Mouse (Mus musculus): ENCODE data around the gene Nudt4. TPM values are rescaled to one million over a fixed set of nuclear protein-coding genes. Genes with fewer than 3 reads are reported as not detected.

Gene Nudt4
- total and polyA plus RNA-seq, 2 experiments from 2014 or later, result 55.5 to 64.7 TPM

- TF ChIP-seq CTCF (IDR thresholded peaks at IDR 0.05; ENCODE audit: low read depth), result no peak
- ATAC-seq (no peak), DNase-seq (ENCODE audit: low spot score) (no peak)
- Histone ChIP-seq H3K4me1 (ENCODE audit: insufficient read depth, low read length) (no peaks in the 10 kb centered on the region), H3K9ac (replicated peaks; ENCODE audit: low read length) (no peak overlapping the region), H3K9me3 (ENCODE audit: low read length) (no peaks in the 10 kb centered on the region), H3K4me3 (ENCODE audit: low read length) (no peak overlapping the region), H3K4me2 (ENCODE audit: low read depth, low read length) (no peak overlapping the region), H3K27me3 (ENCODE audit: insufficient read depth, low read length) (no peaks in the 10 kb centered on the region), H3K36me3 (ENCODE audit: insufficient read depth, low read length) (peaks cover 30% of the 10 kb centered on the region; the same call in 1 of the 2 replicates), H3K27ac (no peak overlapping the region)
- WGBS, result 94% methylated on average over 2 of the region's 2 CpGs
Observed at GRCm38 (mm10) chr10:95543377-95543776, 20.6 kb downstream of the Nudt4 start.

- no peak for ATAC-seq
- H3K36me3 ChIP-seq (ENCODE audit: insufficient read depth, low read length), result peaks cover 27% of the 10 kb centered on the region; the same call in 1 of the 2 replicates
- DNase-seq (ENCODE audit: low spot score), result no peak
- H3K4me2 ChIP-seq (ENCODE audit: low read depth, low read length), result no peak overlapping the region
- no peak overlapping the region for H3K4me3 ChIP-seq (ENCODE audit: low read length)
- 90% methylated on average over 4 of the region's 4 CpGs for WGBS
- no peak overlapping the region for H3K27ac ChIP-seq
- H3K9me3 ChIP-seq (ENCODE audit: low read length), result no peaks in the 10 kb centered on the region
- TF ChIP-seq CTCF (IDR thresholded peaks at IDR 0.05; ENCODE audit: low read depth), result no peak
- H3K9ac ChIP-seq (replicated peaks; ENCODE audit: low read length), result no peak overlapping the region
- H3K4me1 ChIP-seq (ENCODE audit: insufficient read depth, low read length), result no peaks in the 10 kb centered on the region
- H3K27me3 ChIP-seq (ENCODE audit: insufficient read depth, low read length), result no peaks in the 10 kb centered on the region
Observed at GRCm38 (mm10) chr10:95542916-95543315, 21.0 kb downstream of the Nudt4 start.

GRCm38 (mm10) chr10:95539841-95540240, 24.1 kb downstream of the Nudt4 start:
- TF ChIP-seq CTCF (IDR thresholded peaks at IDR 0.05; ENCODE audit: low read depth), result no peak
- no peak overlapping the region for H3K9ac ChIP-seq (replicated peaks; ENCODE audit: low read length)
- no peak overlapping the region for H3K27ac ChIP-seq
- no peaks in the 10 kb centered on the region for H3K27me3 ChIP-seq (ENCODE audit: insufficient read depth, low read length)
- DNase-seq (ENCODE audit: low spot score) (no peak), ATAC-seq (no peak)
- H3K4me2 ChIP-seq (ENCODE audit: low read depth, low read length), result no peak overlapping the region
- no peak overlapping the region for H3K4me3 ChIP-seq (ENCODE audit: low read length)
- no peaks in the 10 kb centered on the region for H3K9me3 ChIP-seq (ENCODE audit: low read length)
- WGBS, result 84% methylated on average over 3 of the region's 3 CpGs
- H3K4me1 ChIP-seq (ENCODE audit: insufficient read depth, low read length), result no peaks in the 10 kb centered on the region
- peaks cover 12% of the 10 kb centered on the region; the same call in 1 of the 2 replicates for H3K36me3 ChIP-seq (ENCODE audit: insufficient read depth, low read length)

- Histone ChIP-seq H3K4me1 (ENCODE audit: insufficient read depth, low read length) (no peaks in the 10 kb centered on the region), H3K27ac (no peak overlapping the region), H3K36me3 (ENCODE audit: insufficient read depth, low read length) (peaks cover 10% of the 10 kb centered on the region; the same call in 1 of the 2 replicates), H3K9ac (replicated peaks; ENCODE audit: low read length) (no peak overlapping the region), H3K9me3 (ENCODE audit: low read length) (no peaks in the 10 kb centered on the region), H3K4me3 (ENCODE audit: low read length) (no peak overlapping the region), H3K27me3 (ENCODE audit: insufficient read depth, low read length) (no peaks in the 10 kb centered on the region), H3K4me2 (ENCODE audit: low read depth, low read length) (no peak overlapping the region)
- no peak for TF ChIP-seq CTCF (IDR thresholded peaks at IDR 0.05; ENCODE audit: low read depth)
- DNase-seq (ENCODE audit: low spot score) (no peak), ATAC-seq (no peak)
- 92% methylated on average over 3 of the region's 3 CpGs for WGBS
Observed at GRCm38 (mm10) chr10:95539260-95539659, 24.7 kb downstream of the Nudt4 start.

GRCm38 (mm10) chr10:95536222-95536541, 27.8 kb downstream of the Nudt4 start:
- no peak for TF ChIP-seq CTCF (IDR thresholded peaks at IDR 0.05; ENCODE audit: low read depth)
- H3K9me3 ChIP-seq (ENCODE audit: low read length), result no peaks in the 10 kb centered on the region
- H3K4me1 ChIP-seq (ENCODE audit: insufficient read depth, low read length), result no peaks in the 10 kb centered on the region
- ATAC-seq (no peak), DNase-seq (ENCODE audit: low spot score) (no peak)
- no peak overlapping the region for H3K4me2 ChIP-seq (ENCODE audit: low read depth, low read length)
- no peaks in the 10 kb centered on the region for H3K36me3 ChIP-seq (ENCODE audit: insufficient read depth, low read length)
- no peak overlapping the region for H3K9ac ChIP-seq (replicated peaks; ENCODE audit: low read length)
- H3K4me3 ChIP-seq (ENCODE audit: low read length), result no peak overlapping the region
- H3K27me3 ChIP-seq (ENCODE audit: insufficient read depth, low read length), result no peaks in the 10 kb centered on the region
- no peak overlapping the region for H3K27ac ChIP-seq
- 89% methylated on average over 6 of the region's 6 CpGs for WGBS

- Histone ChIP-seq H3K4me2 (ENCODE audit: low read depth, low read length) (no peak overlapping the region), H3K4me1 (ENCODE audit: insufficient read depth, low read length) (no peaks in the 10 kb centered on the region), H3K36me3 (ENCODE audit: insufficient read depth, low read length) (no peaks in the 10 kb centered on the region), H3K27ac (no peak overlapping the region), H3K9me3 (ENCODE audit: low read length) (no peaks in the 10 kb centered on the region), H3K27me3 (ENCODE audit: insufficient read depth, low read length) (no peaks in the 10 kb centered on the region), H3K4me3 (ENCODE audit: low read length) (no peak overlapping the region), H3K9ac (replicated peaks; ENCODE audit: low read length) (no peak overlapping the region)
- 0 out of 2 replicates have a peak, but pooled peaks have one; percentile 4 for TF ChIP-seq CTCF (IDR thresholded peaks at IDR 0.05; ENCODE audit: low read depth)
- ATAC-seq (no peak), DNase-seq (ENCODE audit: low spot score) (no peak)
- WGBS, result 88% methylated on average over 8 of the region's 8 CpGs
Observed at GRCm38 (mm10) chr10:95535399-95536221, 28.3 kb downstream of the Nudt4 start.

- Histone ChIP-seq H3K4me2 (ENCODE audit: low read depth, low read length) (no peak overlapping the region), H3K36me3 (ENCODE audit: insufficient read depth, low read length) (no peaks in the 10 kb centered on the region), H3K4me1 (ENCODE audit: insufficient read depth, low read length) (no peaks in the 10 kb centered on the region), H3K9ac (replicated peaks; ENCODE audit: low read length) (no peak overlapping the region), H3K27ac (no peak overlapping the region), H3K27me3 (ENCODE audit: insufficient read depth, low read length) (no peaks in the 10 kb centered on the region), H3K4me3 (ENCODE audit: low read length) (no peak overlapping the region), H3K9me3 (ENCODE audit: low read length) (no peaks in the 10 kb centered on the region)
- ATAC-seq (no peak), DNase-seq (ENCODE audit: low spot score) (no peak)
- 67% methylated on average over 7 of the region's 7 CpGs for WGBS
- no peak for TF ChIP-seq CTCF (IDR thresholded peaks at IDR 0.05; ENCODE audit: low read depth)
Observed at GRCm38 (mm10) chr10:95533382-95533781, 30.6 kb downstream of the Nudt4 start.
